Mouse (Mus musculus): ENCODE measurements at regions not wholly inside any gene's neighbourhood (a gene's known extent, or its start where the extent isn't known, plus 50 kb on each side); places are given as distances from the start of the nearest gene placed in this dataset.
A peak's percentile ranks its signal among the peaks of the same experiment; 100 is the strongest.

- peak in 1 of 2 experiments; percentile 6 for DNase-seq (ENCODE audit: low spot score in 2 of 2)
Observed at GRCm38 (mm10) chr13:101129466-101129865, 296.2 kb upstream of the Slc30a5 start.

- no peak for DNase-seq (ENCODE audit: low spot score in 2 of 2)
Observed at GRCm38 (mm10) chr13:101127808-101128207, 294.6 kb upstream of the Slc30a5 start.

- DNase-seq (ENCODE audit: low spot score in 2 of 2): no peak
Observed at GRCm38 (mm10) chr13:101127262-101127661, 294.0 kb upstream of the Slc30a5 start.

- no peak for DNase-seq (ENCODE audit: low spot score in 2 of 2)
Observed at GRCm38 (mm10) chr13:101117311-101117710, 284.1 kb upstream of the Slc30a5 start.

- DNase-seq (ENCODE audit: low spot score in 2 of 2): no peak
Observed at GRCm38 (mm10) chr13:101115296-101115695, 282.1 kb upstream of the Slc30a5 start.

GRCm38 (mm10) chr13:101112176-101112575, 278.9 kb upstream of the Slc30a5 start:
- no peak for DNase-seq (ENCODE audit: low spot score in 2 of 2)

- DNase-seq (ENCODE audit: low spot score in 2 of 2): no peak
Observed at GRCm38 (mm10) chr13:101111773-101112172, 278.5 kb upstream of the Slc30a5 start.

GRCm38 (mm10) chr13:101100621-101101020, 267.4 kb upstream of the Slc30a5 start:
- no peak for DNase-seq (ENCODE audit: low spot score in 2 of 2)

GRCm38 (mm10) chr13:101096856-101097255, 263.6 kb upstream of the Slc30a5 start:
- DNase-seq (ENCODE audit: low spot score in 2 of 2): no peak

- DNase-seq (ENCODE audit: low spot score in 2 of 2): no peak
Observed at GRCm38 (mm10) chr13:101096221-101096620, 263.0 kb upstream of the Slc30a5 start.

- DNase-seq (ENCODE audit: low spot score in 2 of 2): no peak
Observed at GRCm38 (mm10) chr13:101095057-101095831, 262.0 kb upstream of the Slc30a5 start.

- no peak for DNase-seq (ENCODE audit: low spot score in 2 of 2)
Observed at GRCm38 (mm10) chr13:101092743-101093131, 259.5 kb upstream of the Slc30a5 start.

GRCm38 (mm10) chr13:101092033-101092742, 259.0 kb upstream of the Slc30a5 start:
- peak; percentile 34 to 42 for DNase-seq (ENCODE audit: low spot score in 2 of 2)

- DNase-seq (ENCODE audit: low spot score in 2 of 2): no peak
Observed at GRCm38 (mm10) chr13:101085182-101085581, 252.0 kb upstream of the Slc30a5 start.

GRCm38 (mm10) chr13:101084193-101084592, 251.0 kb upstream of the Slc30a5 start:
- DNase-seq (ENCODE audit: low spot score in 2 of 2): no peak

GRCm38 (mm10) chr13:101083416-101083815, 250.2 kb upstream of the Slc30a5 start:
- DNase-seq (ENCODE audit: low spot score in 2 of 2): no peak

GRCm38 (mm10) chr13:101068489-101068888, 235.3 kb upstream of the Slc30a5 start:
- DNase-seq (ENCODE audit: low spot score in 2 of 2): no peak

- no peak for DNase-seq (ENCODE audit: low spot score in 2 of 2)
Observed at GRCm38 (mm10) chr13:101062582-101062981, 229.4 kb upstream of the Slc30a5 start.

GRCm38 (mm10) chr13:101061233-101062144, 228.3 kb upstream of the Slc30a5 start:
- no peak for DNase-seq (ENCODE audit: low spot score in 2 of 2)

- DNase-seq (ENCODE audit: low spot score in 2 of 2): no peak
Observed at GRCm38 (mm10) chr13:101049511-101049910, 216.3 kb upstream of the Slc30a5 start.

GRCm38 (mm10) chr13:101032594-101032993, 199.4 kb upstream of the Slc30a5 start:
- no peak for DNase-seq (ENCODE audit: low spot score in 2 of 2)

GRCm38 (mm10) chr13:101026043-101026442, 192.8 kb upstream of the Slc30a5 start:
- no peak for DNase-seq (ENCODE audit: low spot score in 2 of 2)
